Mouse (Mus musculus): ENCODE measurements around the gene Lag3.

GRCm38 (mm10) chr6:124958127-124958526 is 46.6 kb upstream of the Lag3 start:
- TF ChIP-seq CTCF (IDR thresholded peaks at IDR 0.05; ENCODE audit: low read depth) (no peak), EP300 (IDR thresholded peaks at IDR 0.05; ENCODE audit: low read depth) (no peak)
